In the genomic region with DNA sequence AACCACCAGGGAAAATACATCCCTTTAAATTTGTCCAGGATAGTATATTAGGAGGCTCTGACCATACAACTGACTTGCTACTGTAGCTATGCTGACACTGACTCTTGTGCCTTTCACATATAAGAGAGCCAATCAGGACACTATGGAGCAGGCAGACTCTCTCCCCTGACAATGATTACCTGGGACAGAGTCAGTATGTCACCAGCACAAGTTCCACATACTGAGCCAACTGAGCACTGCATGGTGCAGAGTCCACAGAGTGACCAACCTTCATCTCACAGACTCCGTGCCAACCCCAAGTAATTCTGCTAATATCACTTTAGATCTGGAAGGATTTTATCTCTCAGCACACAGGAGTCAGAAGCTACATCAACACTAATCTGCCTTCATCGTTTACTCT, we compare ENCODE assay signal across 14 mouse cellular contexts.
"Had no signal": no experiment of that assay in that cellular context is flagged by ENCODE, and none has a peak within 500 bp of the region (broad histone marks: within the 10 kb centered on the region; RNA-seq: fewer than 3 reads in every experiment).

No protein-coding gene starts in this region.

- H3K4me1 ChIP-seq: stomach, embryonic 15.5 days had no signal

- DNase-seq: layer of hippocampus, adult 9-11 months; layer of hippocampus, postnatal 36 days; retina, postnatal 1 day; right cerebral cortex, postnatal 14 days; thymus, adult 2 months; thymus, postnatal 25 days had no signal

- H3K4me3 ChIP-seq: hindbrain, embryonic 12.5 days; limb, embryonic 15.5 days; midbrain, embryonic 12.5 days; neural tube, embryonic 13.5 days; stomach, embryonic 15.5 days had no signal

- H3K9ac ChIP-seq: hindbrain, embryonic 12.5 days; limb, embryonic 15.5 days; midbrain, embryonic 12.5 days; neural tube, embryonic 13.5 days; stomach, embryonic 15.5 days had no signal

- H3K4me2 ChIP-seq: hindbrain, embryonic 12.5 days; limb, embryonic 15.5 days; midbrain, embryonic 12.5 days; neural tube, embryonic 13.5 days; stomach, embryonic 15.5 days had no signal

- ATAC-seq: hindbrain, embryonic 16.5 days; inflammation-experienced regulatory T-cells, adult 6 months; midbrain, embryonic 16.5 days had no signal

- H3K36me3 ChIP-seq: hindbrain, embryonic 12.5 days; neural tube, embryonic 13.5 days; stomach, embryonic 15.5 days had no signal

- H3K27me3 ChIP-seq: hindbrain, embryonic 12.5 days; limb, embryonic 15.5 days; midbrain, embryonic 12.5 days; neural tube, embryonic 13.5 days; stomach, embryonic 15.5 days had no signal

- H3K27ac ChIP-seq: hindbrain, embryonic 12.5 days; limb, embryonic 15.5 days; midbrain, embryonic 12.5 days; neural tube, embryonic 13.5 days; stomach, embryonic 15.5 days had no signal

- H3K9me3 ChIP-seq: hindbrain, embryonic 12.5 days; limb, embryonic 15.5 days; midbrain, embryonic 12.5 days; neural tube, embryonic 13.5 days; stomach, embryonic 15.5 days had no signal
